Mouse (Mus musculus) hindbrain, postnatal 0 days (tissue): ENCODE measurements around the gene Hist1h4m. TPM values are rescaled to one million over a fixed set of nuclear protein-coding genes. Genes with fewer than 3 reads are reported as not detected.

Source experiments
- ATAC-seq: fragments of 200-750 bp; cut with Nextera tagmentation; 2 replicates; pipeline ENCODE4 v1.8.0; 2017; ENCODE audit warnings: mild to moderate bottlenecking, moderate TSS enrichment, moderate library complexity
- DNase-seq: peaks from one replicate; pipeline ENCODE4 v3.0.0-alpha.2; 2015; ENCODE audit warnings: low spot score
- H3K27ac ChIP-seq: fragments of 300-500 bp; sonication (generic); 2 replicates; pipeline ENCODE4 v1.5.1; 2014; ENCODE audit warnings: mild to moderate bottlenecking
- H3K27me3 ChIP-seq: fragments of 300-500 bp; sonication (generic); 2 replicates; pipeline ENCODE4 v1.6.1; 2014; ENCODE audit warnings: low read length, mixed read lengths; ENCODE audit not compliant: insufficient read depth
- H3K36me3 ChIP-seq: fragments of 300-500 bp; sonication (generic); 2 replicates; pipeline ENCODE4 v1.6.1; 2014; ENCODE audit warnings: low read length, mixed read lengths; ENCODE audit not compliant: insufficient read depth
- H3K4me1 ChIP-seq: fragments of 300-500 bp; sonication (generic); 2 replicates; pipeline ENCODE4 v1.6.1; 2014; ENCODE audit warnings: antibody characterized with exemption, low read length, mixed read lengths; ENCODE audit not compliant: insufficient read depth
- H3K4me2 ChIP-seq: fragments of 300-500 bp; sonication (generic); 2 replicates; pipeline ENCODE4 v1.6.1; 2014; ENCODE audit warnings: low read depth, mild to moderate bottlenecking, low read length, moderate library complexity, mixed read lengths
- H3K4me3 ChIP-seq: fragments of 300-500 bp; sonication (generic); 2 replicates; pipeline ENCODE4 v1.5.1; 2014; ENCODE audit warnings: low read length
- H3K9ac ChIP-seq: fragments of 300-500 bp; sonication (generic); replicated peaks from 2 replicates; pipeline ENCODE4 v1.6.1; 2014; ENCODE audit warnings: mild to moderate bottlenecking, low read length, moderate library complexity, mixed read lengths
- H3K9me3 ChIP-seq: fragments of 300-500 bp; sonication (generic); 2 replicates; pipeline ENCODE4 v1.6.1; 2016; ENCODE audit warnings: low read length, mixed read lengths
- CTCF ChIP-seq: IDR thresholded peaks from 2 replicates; pipeline ENCODE4 v1.5.1; 2016; ENCODE audit warnings: antibody characterized with exemption, control low read depth, low read depth
- WGBS: fragments of 180-500 bp; shearing (Covaris S2); extraction: QIAGEN DNeasy Blood & Tissue Kit; methylation state at CpG from one replicate; pipeline ENCODE4 v1.1.7; 2014; 5-methylcytosine and 5-hydroxymethylcytosine counted together
- microRNA-seq, 2 experiments: library from miRNA; unstranded; fragments of <30 nt; microRNA quantifications; one replicate each; pipeline ENCODE4; 2016
- polyA plus RNA-seq: library from polyadenylated mRNA; unstranded; fragments of >200 nt; fragmentation: Nextera tagmentation; extraction: Ambion mirVana; gene quantifications from 2 replicates; pipeline ENCODE4 v1.2.1, GENCODE M21; 2015
- total RNA-seq: library from RNA; depleted of rRNA; stranded (reverse); fragments of >200 nt; gene quantifications from 2 replicates; pipeline ENCODE4 v1.2.3, GENCODE M21; 2014; rRNA removed

Gene Hist1h4m
- total and polyA plus RNA-seq, 2 experiments from 2014 or later: 3.3 TPM; not detected in 1

- Histone ChIP-seq H3K9ac (no peak overlapping the region), H3K9me3 (no peaks in the 10 kb centered on the region), H3K4me1 (no peaks in the 10 kb centered on the region), H3K27me3 (no peaks in the 10 kb centered on the region), H3K4me3 (no peak overlapping the region), H3K27ac (no peak overlapping the region), H3K4me2 (no peak overlapping the region), H3K36me3 (no peaks in the 10 kb centered on the region)
- DNase-seq: no peak
- TF ChIP-seq CTCF: no peak
- 56% methylated on average over 3 of the region's 3 CpGs for WGBS
- no peak for ATAC-seq
These were observed 40.8 kb downstream of the Hist1h4m start for GRCm38 (mm10) chr13:21852215-21852945.

GRCm38 (mm10) chr13:21855146-21855545, 43.6 kb downstream of the Hist1h4m start:
- H3K4me3 ChIP-seq: peak overlapping the region; percentile 38
- no peaks in the 10 kb centered on the region for H3K36me3 ChIP-seq
- ATAC-seq (peak; percentile 63), DNase-seq (peak; percentile 69)
- WGBS: 0% methylated on average over 11 of the region's 11 CpGs
- no peaks in the 10 kb centered on the region for H3K4me1 ChIP-seq
- TF ChIP-seq CTCF: no peak
- no peaks in the 10 kb centered on the region for H3K9me3 ChIP-seq
- no peaks in the 10 kb centered on the region for H3K27me3 ChIP-seq
- H3K9ac ChIP-seq: peak overlapping the region; percentile 21; the same call in 1 of the 2 replicates
- peak overlapping the region; percentile 45 for H3K4me2 ChIP-seq
- no peak overlapping the region for H3K27ac ChIP-seq

DNA sequence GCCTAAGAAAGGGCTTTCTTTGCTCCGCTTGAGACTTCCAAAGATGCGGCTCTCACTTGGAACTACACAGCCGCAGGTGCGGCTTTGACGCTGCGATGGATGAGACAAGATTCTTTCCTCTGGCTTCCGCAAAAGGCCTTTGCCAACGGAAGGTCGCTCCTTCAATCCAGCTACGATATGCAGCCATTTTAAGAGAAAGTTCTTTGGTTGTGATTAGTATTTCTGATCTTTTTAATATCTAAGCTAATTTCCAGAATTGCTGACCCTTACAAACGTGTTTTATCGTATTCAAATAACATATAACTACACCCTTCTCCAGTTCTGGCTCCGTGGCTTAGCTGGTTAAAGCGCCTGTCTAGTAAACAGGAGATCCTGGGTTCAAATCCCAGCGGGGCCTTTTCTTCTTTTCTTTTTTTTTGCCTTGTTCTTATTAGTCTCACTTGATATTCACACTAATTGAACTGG, 44.2 kb downstream of the Hist1h4m start:
- Histone ChIP-seq H3K27me3 (no peaks in the 10 kb centered on the region), H3K9me3 (no peaks in the 10 kb centered on the region), H3K4me2 (peak overlapping the region; percentile 45), H3K9ac (peak overlapping the region; percentile 21; the same call in 1 of the 2 replicates), H3K4me1 (no peaks in the 10 kb centered on the region), H3K4me3 (peak overlapping the region; percentile 38), H3K27ac (no peak overlapping the region), H3K36me3 (no peaks in the 10 kb centered on the region)
- no peak for TF ChIP-seq CTCF
- ATAC-seq (peak; percentile 56), DNase-seq (peak; percentile 77)
- 3% methylated on average over 15 of the region's 15 CpGs for WGBS

GRCm38 (mm10) chr13:21861608-21862007, 50.1 kb downstream of the Hist1h4m start:
- Histone ChIP-seq H3K27ac (no peak overlapping the region), H3K4me2 (no peak overlapping the region), H3K4me1 (no peaks in the 10 kb centered on the region), H3K9ac (no peak overlapping the region), H3K36me3 (no peaks in the 10 kb centered on the region), H3K9me3 (no peaks in the 10 kb centered on the region), H3K4me3 (no peak overlapping the region), H3K27me3 (no peaks in the 10 kb centered on the region)
- no peak for ATAC-seq
- WGBS: 13% methylated on average over 5 of the region's 5 CpGs
- TF ChIP-seq CTCF: no peak
- no peak for DNase-seq

Small RNAs within 50 kb of the gene (microRNA-seq; reads per million reads assigned to microRNA genes)
- gene Gm19658 (0 reads per million in 2 experiments), gene Gm44346 (0 reads per million in 2 experiments), gene Gm44466 (0 reads per million in 2 experiments)

Other genes starting within 250 kb of the Hist1h4m start
Only the 30 nearest of the 31 such genes appear.
- gene Olfr1364, start 230.0 kb upstream of the Hist1h4m start, total RNA-seq: not detected in 2 replicates
- gene Olfr1364, start 230.0 kb upstream of the Hist1h4m start, polyA plus RNA-seq: not detected in 2 replicates
- not detected in 2 replicates for gene Olfr1362, start 197.7 kb upstream of the Hist1h4m start, total RNA-seq
- gene Olfr1362, start 197.7 kb upstream of the Hist1h4m start, polyA plus RNA-seq: not detected in 2 replicates
- not detected in 2 replicates for gene Olfr11, start 169.2 kb upstream of the Hist1h4m start, total RNA-seq
- 0.09 TPM in 1 of 2 replicates, not detected in the other for gene Olfr11, start 169.2 kb upstream of the Hist1h4m start, polyA plus RNA-seq
- not detected in 2 replicates for gene Olfr1361, start 148.4 kb upstream of the Hist1h4m start, total RNA-seq
- gene Olfr1361, start 148.4 kb upstream of the Hist1h4m start, polyA plus RNA-seq: not detected in 2 replicates
- not detected in 2 replicates for gene Olfr1360, start 134.3 kb upstream of the Hist1h4m start, total RNA-seq
- gene Olfr1360, start 134.3 kb upstream of the Hist1h4m start, polyA plus RNA-seq: not detected in 2 replicates
- gene Olfr1359, start 113.6 kb upstream of the Hist1h4m start, total RNA-seq: not detected in 2 replicates
- gene Olfr1359, start 113.6 kb upstream of the Hist1h4m start, polyA plus RNA-seq: not detected in 2 replicates
- 541 and 615 TPM in 2 replicates for gene Hist1h2bl, start 95.6 kb upstream of the Hist1h4m start, total RNA-seq
- gene Hist1h2bl, start 95.6 kb upstream of the Hist1h4m start, polyA plus RNA-seq: 1.2 TPM in 1 of 2 replicates, not detected in the other
- 934 and 1,282 TPM in 2 replicates for gene Hist1h2ai, start 95.3 kb upstream of the Hist1h4m start, total RNA-seq
- 4.5 and 5.8 TPM in 2 replicates for gene Hist1h2ai, start 95.3 kb upstream of the Hist1h4m start, polyA plus RNA-seq
- gene Hist1h3h, start 94.1 kb upstream of the Hist1h4m start, total RNA-seq: 1,004 and 1,140 TPM in 2 replicates
- gene Hist1h3h, start 94.1 kb upstream of the Hist1h4m start, polyA plus RNA-seq: 1.9 and 6.2 TPM in 2 replicates
- gene Hist1h2bm, start 89.7 kb upstream of the Hist1h4m start, total RNA-seq: 1,597 and 1,943 TPM in 2 replicates
- gene Hist1h2bm, start 89.7 kb upstream of the Hist1h4m start, polyA plus RNA-seq: 1.3 and 1.7 TPM in 2 replicates
- 1,214 and 1,310 TPM in 2 replicates for gene Hist1h4j, start 76.7 kb upstream of the Hist1h4m start, total RNA-seq
- gene Hist1h4j, start 76.7 kb upstream of the Hist1h4m start, polyA plus RNA-seq: not detected in 2 replicates
- 380 and 998 TPM in 2 replicates for gene Hist1h4k, start 61.2 kb upstream of the Hist1h4m start, total RNA-seq
- 1.6 and 1.9 TPM in 2 replicates for gene Hist1h4k, start 61.2 kb upstream of the Hist1h4m start, polyA plus RNA-seq
- gene Hist1h2ak, start 57.9 kb upstream of the Hist1h4m start, total RNA-seq: 429 and 552 TPM in 2 replicates
- 9.9 and 13.6 TPM in 2 replicates for gene Hist1h2ak, start 57.9 kb upstream of the Hist1h4m start, polyA plus RNA-seq
- gene Hist1h2bn, start 57.6 kb upstream of the Hist1h4m start, total RNA-seq: 864 and 1,352 TPM in 2 replicates
- gene Hist1h2bn, start 57.6 kb upstream of the Hist1h4m start, polyA plus RNA-seq: 1.1 TPM in 1 of 2 replicates, not detected in the other
- 263 and 411 TPM in 2 replicates for gene Hist1h1b, start 31.1 kb upstream of the Hist1h4m start, total RNA-seq
- 10.0 and 11.7 TPM in 2 replicates for gene Hist1h1b, start 31.1 kb upstream of the Hist1h4m start, polyA plus RNA-seq
- 789 and 1,626 TPM in 2 replicates for gene Hist1h3i, start 28.4 kb upstream of the Hist1h4m start, total RNA-seq
- gene Hist1h3i, start 28.4 kb upstream of the Hist1h4m start, polyA plus RNA-seq: 24.5 and 29.0 TPM in 2 replicates
- 641 and 1,093 TPM in 2 replicates for gene Hist1h2an, start 24.5 kb upstream of the Hist1h4m start, total RNA-seq
- gene Hist1h2an, start 24.5 kb upstream of the Hist1h4m start, polyA plus RNA-seq: 2.2 and 5.4 TPM in 2 replicates
- gene Hist1h2bp, start 24.3 kb upstream of the Hist1h4m start, total RNA-seq: 234 and 289 TPM in 2 replicates
- 0.84 TPM in 1 of 2 replicates, not detected in the other for gene Hist1h2bp, start 24.3 kb upstream of the Hist1h4m start, polyA plus RNA-seq
- 1,114 and 1,806 TPM in 2 replicates for gene Hist1h2bq, start 1.5 kb upstream of the Hist1h4m start, total RNA-seq
- gene Hist1h2bq, start 1.5 kb upstream of the Hist1h4m start, polyA plus RNA-seq: 4.8 and 6.4 TPM in 2 replicates
- not detected in 2 replicates for gene Hist1h2ao, start 1.3 kb upstream of the Hist1h4m start, total RNA-seq
- not detected in 2 replicates for gene Hist1h2ao, start 1.3 kb upstream of the Hist1h4m start, polyA plus RNA-seq
- 4,540 and 4,675 TPM in 2 replicates for gene Hist1h4n, start 20.4 kb downstream of the Hist1h4m start, total RNA-seq
- 3.7 and 4.1 TPM in 2 replicates for gene Hist1h4n, start 20.4 kb downstream of the Hist1h4m start, polyA plus RNA-seq
- 1,318 and 1,554 TPM in 2 replicates for gene Hist1h2ap, start 21.8 kb downstream of the Hist1h4m start, total RNA-seq
- 798 and 958 TPM in 2 replicates for gene Hist1h2ap, start 21.8 kb downstream of the Hist1h4m start, polyA plus RNA-seq
- gene Hist1h2br, start 22.0 kb downstream of the Hist1h4m start, total RNA-seq: 757 and 1,216 TPM in 2 replicates
- gene Hist1h2br, start 22.0 kb downstream of the Hist1h4m start, polyA plus RNA-seq: 4.7 and 7.4 TPM in 2 replicates
- 9.3 and 13.5 TPM in 2 replicates for gene Zfp184, start 133.3 kb downstream of the Hist1h4m start, total RNA-seq
- 7.8 and 9.6 TPM in 2 replicates for gene Zfp184, start 133.3 kb downstream of the Hist1h4m start, polyA plus RNA-seq
- gene Pom121l2, start 169.4 kb downstream of the Hist1h4m start, total RNA-seq: not detected in 2 replicates
- gene Pom121l2, start 169.4 kb downstream of the Hist1h4m start, polyA plus RNA-seq: not detected in 2 replicates
- not detected in 2 replicates for gene Prss16, start 198.0 kb downstream of the Hist1h4m start, total RNA-seq
- not detected in 2 replicates for gene Prss16, start 198.0 kb downstream of the Hist1h4m start, polyA plus RNA-seq
- 67.7 and 136 TPM in 2 replicates for gene Hist1h2ah, start 223.8 kb downstream of the Hist1h4m start, total RNA-seq
- 2.2 and 10.5 TPM in 2 replicates for gene Hist1h2ah, start 223.8 kb downstream of the Hist1h4m start, polyA plus RNA-seq
- 468 and 587 TPM in 2 replicates for gene Hist1h2bk, start 224.1 kb downstream of the Hist1h4m start, total RNA-seq
- 0.84 and 1.2 TPM in 2 replicates for gene Hist1h2bk, start 224.1 kb downstream of the Hist1h4m start, polyA plus RNA-seq
- gene Hist1h4i, start 229.6 kb downstream of the Hist1h4m start, total RNA-seq: 20.6 and 39.3 TPM in 2 replicates
- gene Hist1h4i, start 229.6 kb downstream of the Hist1h4m start, polyA plus RNA-seq: 5.1 and 5.5 TPM in 2 replicates
- 477 and 856 TPM in 2 replicates for gene Hist1h2ag, start 231.2 kb downstream of the Hist1h4m start, total RNA-seq
- 13.5 and 16.6 TPM in 2 replicates for gene Hist1h2ag, start 231.2 kb downstream of the Hist1h4m start, polyA plus RNA-seq